Mouse (Mus musculus) brain, embryonic 14.5 days (tissue): ENCODE results near the gene Pcp4l1. TPM values are rescaled to one million over a fixed set of nuclear protein-coding genes. Genes with fewer than 3 reads are reported as not detected.

Source experiments
- DNase-seq: peaks from one replicate; pipeline ENCODE4 v3.0.0-alpha.2; 2011; ENCODE audit warnings: low read depth
- CTCF ChIP-seq: fragments of 200-500 bp; IDR thresholded peaks from 2 replicates; pipeline ENCODE4 v1.5.1; 2012; ENCODE audit warnings: inconsistent platforms, mild to moderate bottlenecking, moderate library complexity, borderline replicate concordance; ENCODE audit not compliant: insufficient read depth, insufficient read length; ENCODE audit errors: extremely low read depth
- POLR2A ChIP-seq: fragments of 200-500 bp; IDR thresholded peaks from 2 replicates; pipeline ENCODE4 v1.6.1; 2012; ENCODE audit warnings: mild to moderate bottlenecking, inconsistent platforms, borderline replicate concordance; ENCODE audit not compliant: poor library complexity, insufficient read depth, insufficient read length, severe bottlenecking; ENCODE audit errors: extremely low read depth
- polyA plus RNA-seq: library from polyadenylated mRNA; depleted of rRNA; stranded (reverse); fragments of >200 nt; gene quantifications from 2 replicates; pipeline ENCODE4 v1.2.3, GENCODE M21; 2012

The Pcp4l1 gene
- polyA plus RNA-seq, 1 experiment = 22.6 TPM

- DNase-seq = no peak
- TF ChIP-seq POLR2A (no peak), CTCF (no peak)
Measured at GRCm38 (mm10) chr1:171232348-171232747, 36.3 kb upstream of the Pcp4l1 start.

- no peak for DNase-seq
- TF ChIP-seq CTCF (no peak), POLR2A (no peak)
Measured at GRCm38 (mm10) chr1:171231844-171232243, 35.8 kb upstream of the Pcp4l1 start.

DNA sequence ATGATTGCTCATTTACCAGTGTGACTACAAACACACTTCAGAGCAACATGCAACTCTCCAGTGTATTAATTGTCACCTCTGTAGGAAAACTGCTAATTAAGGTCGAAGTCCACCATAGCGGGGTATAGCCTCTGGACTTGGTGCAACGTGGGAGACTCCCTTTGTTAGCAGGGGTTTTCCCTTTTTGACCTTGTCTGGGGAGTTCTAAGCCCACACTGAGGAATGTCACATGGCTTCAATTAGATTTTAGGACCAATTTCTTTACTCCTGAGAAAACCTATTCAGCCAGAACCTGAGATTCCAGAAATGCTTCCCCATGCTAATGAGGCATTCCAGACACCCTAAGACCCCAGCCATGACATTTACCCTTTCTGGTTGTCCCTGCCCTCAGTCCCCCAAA, 34.1 kb upstream of the Pcp4l1 start:
- TF ChIP-seq CTCF = no peak
- TF ChIP-seq POLR2A = no peak

DNA sequence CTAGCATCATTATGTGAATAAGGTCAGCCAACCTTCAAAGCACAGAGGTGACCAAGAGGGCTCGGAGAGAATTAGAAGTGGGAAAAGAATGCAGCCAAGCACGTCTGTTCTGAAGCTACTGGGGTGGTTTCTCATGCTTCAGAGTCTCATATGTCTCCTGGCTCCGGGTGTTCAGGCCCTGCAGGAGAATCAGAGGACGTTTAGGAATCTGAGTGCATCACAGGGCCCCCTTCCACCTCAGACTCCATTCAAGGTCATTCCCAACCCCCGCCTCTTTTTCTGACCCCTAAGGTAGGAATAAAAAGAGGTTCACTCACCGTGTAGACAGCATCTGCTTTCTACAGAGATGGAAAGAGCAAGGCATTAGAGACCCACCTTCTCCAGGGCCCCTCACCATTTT, 33.7 kb upstream of the Pcp4l1 start:
- TF ChIP-seq CTCF = no peak
- no peak for TF ChIP-seq POLR2A
- no peak for DNase-seq

More for the DNA sequence above, 34.1 kb upstream of the Pcp4l1 start:
- no peak for DNase-seq

- no peak for TF ChIP-seq CTCF
- TF ChIP-seq POLR2A = no peak
- DNase-seq = no peak
Measured at GRCm38 (mm10) chr1:171227879-171228278, 31.8 kb upstream of the Pcp4l1 start.

DNA sequence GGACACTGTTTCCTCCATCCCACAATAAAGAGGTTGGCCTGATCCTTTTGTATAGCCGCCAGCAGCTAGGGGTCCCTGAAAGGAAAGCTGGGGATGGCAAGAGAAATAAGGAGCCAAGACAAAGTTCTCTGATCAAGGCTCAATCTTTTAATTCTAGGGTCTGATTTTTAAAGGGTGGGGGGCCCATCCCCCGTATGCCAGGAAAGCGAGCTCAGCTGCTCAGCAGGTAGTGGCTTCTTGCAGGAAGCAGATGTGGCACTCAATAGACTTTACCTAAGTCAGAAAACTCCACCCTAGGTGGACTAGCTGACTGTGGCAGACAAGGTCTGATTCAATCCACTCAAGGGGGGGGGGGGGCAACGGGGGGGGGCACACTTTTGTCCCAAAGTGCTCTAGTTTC, 30.7 kb upstream of the Pcp4l1 start:
- TF ChIP-seq CTCF (no peak), POLR2A (no peak)
- DNase-seq = no peak

DNA sequence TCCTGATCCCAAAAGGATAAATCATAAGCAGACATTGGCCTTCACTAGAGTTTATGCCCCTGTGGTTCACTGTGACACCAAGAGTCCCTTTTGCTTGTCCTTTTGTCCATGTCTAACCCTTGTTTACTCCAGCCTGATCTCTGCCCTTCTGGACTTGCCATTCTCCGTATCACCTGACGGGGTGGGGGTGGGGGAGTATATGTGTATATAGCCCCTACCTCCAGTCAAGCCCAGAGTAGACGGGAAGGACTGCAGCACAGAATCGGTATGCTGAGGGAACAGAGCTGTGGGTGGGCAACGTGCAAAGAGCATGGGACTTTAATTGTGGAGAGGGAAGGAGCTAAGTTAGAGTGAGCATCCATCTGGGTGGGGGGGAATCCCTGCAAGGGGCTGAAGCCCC, 28.8 kb upstream of the Pcp4l1 start, which contains the start of gene Apoa2:
Gene Apoa2, plus strand, starts transcription at position 198 of the 400 bp plus-strand sequence.
- TF ChIP-seq CTCF (no peak), POLR2A (no peak)
- DNase-seq = no peak

DNA sequence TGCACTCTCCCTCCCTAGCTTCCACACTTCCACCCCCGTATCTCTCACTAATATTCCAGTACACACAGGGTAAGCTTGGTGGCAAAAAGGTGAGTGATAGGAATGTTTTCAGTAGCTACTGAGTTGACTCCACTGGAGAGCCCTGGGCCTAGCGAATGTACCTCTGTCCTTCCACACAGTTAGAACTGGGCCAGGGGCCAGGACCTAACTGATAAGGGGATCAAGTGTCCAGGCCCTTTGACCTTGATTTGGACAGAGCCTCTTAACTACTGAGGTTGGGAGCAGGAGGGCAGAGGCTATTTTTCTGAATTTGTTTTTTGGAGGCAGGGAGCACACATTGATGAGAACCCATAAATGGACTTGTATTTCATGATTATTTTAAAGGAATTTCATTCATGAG, 27.7 kb upstream of the Pcp4l1 start:
- DNase-seq = no peak

GRCm38 (mm10) chr1:171223168-171223567, 27.1 kb upstream of the Pcp4l1 start:
- TF ChIP-seq POLR2A (no peak), CTCF (no peak)
- DNase-seq = no peak

More for the DNA sequence above, 27.7 kb upstream of the Pcp4l1 start:
- TF ChIP-seq CTCF (no peak), POLR2A (no peak)

GRCm38 (mm10) chr1:171222238-171223155, 26.4 kb upstream of the Pcp4l1 start, which contains the start of gene Tomm40l:
Gene Tomm40l, minus strand, starts transcription at chr1:171222514.
- peak; percentile 36; the same call in 1 of the 2 replicates for TF ChIP-seq POLR2A
- TF ChIP-seq CTCF = peak; percentile 51; the same call in 1 of the 2 replicates
- DNase-seq = peak; percentile 99

DNA sequence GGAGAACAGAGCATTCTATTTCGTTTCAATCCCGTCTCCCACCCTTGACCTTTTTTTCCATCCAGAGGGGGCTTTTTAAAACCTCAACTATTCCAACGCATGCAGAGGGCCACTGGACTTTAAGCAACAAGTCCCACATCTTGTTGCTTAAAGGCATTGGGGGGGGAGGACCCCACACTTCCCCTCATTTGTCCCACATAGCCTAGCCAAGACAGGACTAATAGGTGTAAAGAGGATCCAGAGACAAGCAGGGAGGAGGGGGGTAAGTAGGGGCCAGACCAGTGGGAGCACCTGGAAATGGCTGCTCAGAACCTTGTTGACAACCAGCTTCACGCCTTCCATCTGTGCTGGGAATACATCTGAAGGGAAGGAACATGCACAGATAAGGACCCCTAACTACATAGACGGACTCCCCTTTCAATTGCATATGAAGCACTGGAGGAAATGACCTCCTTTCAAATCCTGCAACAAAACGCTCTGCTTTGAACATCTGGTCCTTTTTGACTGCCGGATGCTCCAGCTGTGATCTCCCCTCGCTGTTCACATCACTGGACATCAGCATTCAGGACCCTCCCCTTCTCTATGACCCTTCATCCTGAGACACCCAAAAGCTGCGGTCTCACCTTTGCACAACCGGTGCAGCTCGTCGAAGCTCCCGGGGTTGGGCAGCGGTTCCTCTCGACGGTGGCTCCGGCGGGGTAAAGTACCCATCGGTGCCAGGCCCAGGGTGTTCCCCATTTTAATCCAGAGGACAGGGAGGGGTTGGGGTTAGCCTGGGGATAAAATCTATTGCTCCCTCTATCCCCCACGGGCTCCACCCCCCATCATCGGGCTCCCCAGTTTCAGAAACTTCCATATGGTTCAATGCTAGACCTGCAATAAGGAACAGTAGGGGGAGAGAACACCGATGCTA, 25.5 kb upstream of the Pcp4l1 start:
- TF ChIP-seq CTCF (no peak), POLR2A (no peak)
- peak; percentile 13 for DNase-seq
